Mouse (Mus musculus): ENCODE data around the gene Gpatch4.

The Gpatch4 gene

GRCm38 (mm10) chr3:88033506-88033905 is 9.4 kb upstream of the Gpatch4 start:
- DNase-seq = no peak

DNA sequence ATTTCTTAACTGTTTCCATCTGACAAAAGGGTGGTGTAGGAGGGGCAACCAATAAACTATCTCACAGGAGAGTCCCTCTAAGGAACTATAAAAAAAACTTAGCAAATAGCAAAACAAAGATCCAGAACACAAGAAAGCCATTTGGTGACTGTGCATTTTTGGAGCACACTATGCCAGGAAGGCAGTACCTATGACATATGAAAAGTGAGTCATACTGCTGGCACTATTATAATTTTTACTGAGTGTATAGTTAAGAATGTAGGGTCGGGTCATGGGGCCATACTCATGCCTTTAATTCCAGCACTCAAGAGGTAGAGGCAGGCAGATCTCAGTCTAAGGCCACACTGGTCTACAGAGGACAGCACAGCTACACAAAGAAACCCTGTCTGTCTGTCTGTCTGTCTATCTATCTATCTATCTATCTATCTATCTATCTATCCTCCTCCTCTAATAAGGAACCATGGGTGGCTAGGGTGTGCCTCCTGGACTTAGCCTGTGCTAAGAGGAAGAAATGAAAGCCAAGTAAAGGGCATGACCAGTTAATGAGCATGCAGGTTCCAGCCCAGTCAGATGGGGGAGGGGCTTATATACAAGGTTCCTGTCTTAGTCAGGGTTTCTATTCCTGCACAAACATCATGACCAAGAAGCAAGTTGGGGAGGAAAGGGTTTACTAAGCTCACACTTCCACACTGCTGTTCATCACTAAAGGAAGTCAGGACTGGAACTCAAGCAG is 7.2 kb upstream of the Gpatch4 start:
- no peak for DNase-seq

GRCm38 (mm10) chr3:88049532-88049931 is 6.6 kb downstream of the Gpatch4 start:
- DNase-seq = no peak

DNA sequence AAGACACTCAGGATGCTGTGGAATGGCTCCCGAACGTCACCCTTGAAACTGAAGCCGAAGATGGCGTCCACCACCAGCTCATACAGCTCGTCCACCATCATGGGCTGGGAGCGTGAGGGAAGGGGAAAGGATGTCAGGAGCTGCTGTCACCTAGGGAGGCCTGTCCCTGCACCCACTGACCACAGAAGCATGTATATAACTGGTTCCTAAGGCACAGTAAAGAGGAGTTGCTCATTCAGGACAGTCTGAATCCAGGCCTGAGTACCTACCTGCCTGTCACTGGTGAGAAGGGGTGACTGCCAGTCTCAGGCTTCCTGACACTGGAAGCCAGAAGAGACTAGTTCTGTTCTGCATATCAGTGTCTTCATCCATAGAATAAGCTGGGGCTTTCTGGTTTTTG is 14.1 kb downstream of the Gpatch4 start:
- DNase-seq = no peak

GRCm38 (mm10) chr3:88057902-88058696 is 15.2 kb downstream of the Gpatch4 start, which contains the start of gene Naxe:
Gene Naxe (minus strand): TSS chr3:88058495.
- DNase-seq = peak; percentile 94

DNA sequence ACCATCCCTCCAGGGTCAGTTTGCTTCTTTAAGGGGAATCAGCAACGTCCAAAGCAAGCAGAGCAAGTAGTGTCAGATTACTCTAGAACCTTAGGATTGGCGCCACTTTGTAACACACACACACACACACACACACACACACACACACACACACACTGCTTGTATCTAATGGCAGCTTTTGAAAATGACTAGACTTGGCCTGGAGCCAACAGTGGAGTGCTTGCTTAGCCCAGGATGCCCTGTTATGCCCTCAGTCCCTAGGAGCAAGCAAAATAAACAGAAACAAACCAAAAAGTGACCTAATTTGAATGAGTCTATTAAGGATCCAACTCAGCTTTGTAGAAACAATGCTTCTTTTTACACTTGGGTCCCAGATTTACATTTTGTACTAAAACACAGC is 25.5 kb downstream of the Gpatch4 start:
- peak; percentile 66 for DNase-seq

DNA sequence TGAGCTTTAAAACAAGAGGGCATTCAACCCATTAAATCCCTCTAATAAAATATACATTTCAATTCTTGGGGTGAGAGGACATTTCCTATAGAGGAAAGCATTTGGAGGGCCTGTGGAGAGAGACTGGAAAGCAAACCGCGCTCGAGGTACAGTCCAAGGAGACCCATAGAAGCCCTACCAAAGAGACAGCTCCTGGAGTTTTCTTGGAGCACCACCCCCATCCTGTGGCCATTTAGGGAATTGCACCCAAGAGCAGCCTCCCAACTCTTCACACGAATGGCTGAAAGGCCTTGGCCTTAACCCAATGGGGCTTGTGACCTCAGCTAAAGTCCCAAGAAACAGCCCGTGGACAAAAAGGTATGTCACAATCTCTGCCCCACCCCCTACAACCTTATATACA is 28.9 kb downstream of the Gpatch4 start:
- peak; percentile 87 for DNase-seq

GRCm38 (mm10) chr3:88073631-88074030 is 30.7 kb downstream of the Gpatch4 start:
- no peak for DNase-seq

GRCm38 (mm10) chr3:88074351-88074750 is 31.4 kb downstream of the Gpatch4 start:
- no peak for DNase-seq

- no peak for DNase-seq
Observed at GRCm38 (mm10) chr3:88074766-88075165, 31.9 kb downstream of the Gpatch4 start.

DNA sequence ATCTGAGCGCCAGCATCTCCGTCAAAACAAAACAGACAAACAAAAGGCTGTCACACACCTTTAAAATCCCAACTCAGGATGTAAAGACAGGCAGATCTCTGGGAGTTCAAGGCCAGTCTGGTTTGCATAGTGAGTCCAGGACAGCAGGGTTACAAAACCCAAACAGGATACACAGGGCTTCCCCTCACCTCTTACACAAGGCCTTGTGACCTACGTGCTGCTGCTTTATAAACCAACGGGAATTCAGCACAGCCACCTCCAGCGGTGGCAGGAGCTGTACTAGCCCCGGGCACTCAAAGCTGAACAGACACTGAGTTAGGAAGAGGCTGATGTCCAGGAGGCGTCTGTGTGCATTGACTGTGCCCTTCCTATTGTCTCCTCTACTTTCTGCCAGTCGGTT is 34.5 kb downstream of the Gpatch4 start:
- no peak for DNase-seq

- DNase-seq = no peak
Observed at GRCm38 (mm10) chr3:88078204-88078603, 35.3 kb downstream of the Gpatch4 start, which contains the start of gene Ttc24. Gene Ttc24 (minus strand): TSS chr3:88078304.

DNA sequence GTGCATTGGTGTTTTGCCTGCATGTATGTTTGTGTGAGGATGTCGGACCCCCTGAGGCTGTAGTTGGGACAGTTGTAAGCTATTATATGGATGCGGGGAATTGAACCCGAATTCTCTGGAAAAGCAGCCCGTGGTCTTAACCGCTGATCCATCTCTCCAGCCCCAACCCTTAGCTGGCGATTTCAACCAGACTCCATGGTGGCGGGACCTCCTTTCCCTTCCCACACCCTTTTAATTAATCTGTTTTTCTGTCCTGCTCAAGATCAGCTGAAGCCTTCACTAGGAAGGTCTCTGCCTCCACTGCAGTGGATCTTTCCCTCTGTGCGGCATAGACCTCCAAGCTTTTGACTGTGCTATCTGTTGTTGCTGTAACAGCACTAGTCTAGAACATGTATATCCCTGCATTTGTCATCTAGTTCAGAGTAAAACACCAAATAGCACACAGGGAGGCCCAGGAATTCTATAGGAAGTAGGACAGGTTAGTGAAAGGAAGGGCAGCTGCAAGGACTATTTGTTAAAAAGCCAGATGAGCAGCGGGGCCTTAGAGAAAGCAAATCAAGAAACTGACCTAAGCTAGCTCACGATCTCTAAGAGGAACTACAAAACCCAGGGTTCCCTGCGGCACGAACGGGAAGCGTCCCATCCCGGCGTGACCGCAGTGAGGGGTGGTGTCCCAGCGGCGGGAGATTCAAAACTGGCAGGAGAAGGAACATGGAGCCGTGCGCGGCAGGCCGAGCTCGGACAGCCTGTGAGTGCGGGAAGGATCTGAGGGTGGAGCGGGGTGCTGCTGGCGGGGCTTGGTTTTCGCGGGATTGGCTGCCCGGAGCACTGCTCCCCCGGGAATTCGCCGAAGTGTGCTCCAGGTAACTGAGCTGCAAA is 38.7 kb downstream of the Gpatch4 start, which contains the start of gene Iqgap3:
TSS of gene Iqgap3 (plus strand) at position 627 of the 879 bp plus-strand sequence.
- peak; percentile 95 for DNase-seq

- DNase-seq = no peak
Observed at GRCm38 (mm10) chr3:88082224-88082618, 39.3 kb downstream of the Gpatch4 start.

DNA sequence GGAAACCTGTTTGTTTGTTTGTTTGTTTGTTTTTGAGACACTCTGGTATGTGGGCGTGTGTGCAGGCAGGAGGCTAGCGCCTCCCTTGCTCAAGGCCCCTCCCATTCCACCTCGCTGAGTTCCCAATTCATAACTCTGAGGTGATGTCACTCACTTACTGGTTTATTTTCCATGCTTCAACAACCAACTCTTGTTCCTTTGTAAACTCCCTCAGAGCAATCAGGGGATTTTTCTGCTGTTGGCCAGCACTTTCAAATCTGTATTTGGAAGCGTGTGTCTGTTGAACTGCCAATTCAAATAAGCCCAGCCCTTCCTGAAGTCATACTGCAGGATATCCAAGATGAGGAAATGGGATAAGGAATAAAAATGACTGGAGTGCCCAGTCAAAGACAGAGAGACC is 39.8 kb downstream of the Gpatch4 start:
- peak; percentile 70 for DNase-seq

DNA sequence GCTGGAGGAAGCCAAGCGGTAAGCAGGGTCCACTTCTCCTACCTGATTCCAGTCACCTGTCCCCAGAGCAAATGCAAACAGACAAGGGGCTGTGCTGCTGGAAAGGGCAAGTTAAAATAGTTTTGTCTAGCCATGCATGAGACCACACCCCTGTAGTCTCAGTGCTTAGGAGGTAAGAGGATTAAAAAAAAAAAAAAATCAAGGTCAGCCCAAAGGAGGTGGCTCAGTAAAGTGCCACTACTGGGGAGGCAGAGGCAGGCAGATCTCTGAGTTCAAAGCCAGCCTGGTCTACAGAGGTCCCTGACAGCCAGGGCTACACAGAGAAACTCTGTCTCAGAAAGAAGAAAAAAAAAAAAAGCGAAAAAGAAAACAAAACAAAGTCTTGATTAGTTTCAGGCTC is 41.1 kb downstream of the Gpatch4 start:
- DNase-seq = no peak

DNA sequence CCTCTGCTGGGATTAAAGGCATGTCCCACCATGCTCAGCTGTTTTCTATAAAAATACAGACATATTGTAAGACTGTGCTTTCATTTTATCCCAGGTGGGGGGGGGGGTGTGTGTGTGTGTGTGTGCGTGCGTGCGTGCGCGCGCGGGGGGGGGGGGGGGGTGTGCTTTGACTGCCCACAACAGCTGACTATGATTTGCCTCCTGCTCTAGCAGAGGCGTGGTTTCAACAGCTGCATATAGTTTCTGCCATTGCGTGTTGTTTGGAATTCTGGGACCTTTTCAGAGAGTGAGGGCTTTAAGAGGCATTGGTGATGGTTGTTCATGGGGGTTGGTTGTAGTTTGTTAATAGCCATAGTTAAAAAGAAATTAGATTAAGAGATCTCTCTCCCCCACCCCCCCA is 42.6 kb downstream of the Gpatch4 start:
- no peak for DNase-seq

DNA sequence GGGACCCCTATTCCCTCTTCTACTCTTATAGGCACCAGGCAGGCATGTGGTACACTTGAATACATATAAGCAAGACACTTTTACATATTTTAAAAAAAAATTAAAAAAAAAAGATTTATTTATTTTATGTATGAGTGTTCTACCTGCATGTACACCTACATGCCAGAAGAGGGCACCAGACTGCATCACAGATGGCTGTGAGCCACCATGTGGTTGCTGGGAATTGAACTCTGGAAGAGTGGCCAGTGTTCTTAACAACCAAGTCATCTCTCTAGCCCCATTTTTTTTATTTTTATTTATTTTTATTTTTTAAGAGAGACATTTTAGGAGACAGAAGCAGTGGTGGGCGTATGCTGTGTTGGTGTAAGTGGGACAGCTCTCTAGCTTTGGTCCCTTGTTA is 44.8 kb downstream of the Gpatch4 start:
- DNase-seq = peak; percentile 46

DNA sequence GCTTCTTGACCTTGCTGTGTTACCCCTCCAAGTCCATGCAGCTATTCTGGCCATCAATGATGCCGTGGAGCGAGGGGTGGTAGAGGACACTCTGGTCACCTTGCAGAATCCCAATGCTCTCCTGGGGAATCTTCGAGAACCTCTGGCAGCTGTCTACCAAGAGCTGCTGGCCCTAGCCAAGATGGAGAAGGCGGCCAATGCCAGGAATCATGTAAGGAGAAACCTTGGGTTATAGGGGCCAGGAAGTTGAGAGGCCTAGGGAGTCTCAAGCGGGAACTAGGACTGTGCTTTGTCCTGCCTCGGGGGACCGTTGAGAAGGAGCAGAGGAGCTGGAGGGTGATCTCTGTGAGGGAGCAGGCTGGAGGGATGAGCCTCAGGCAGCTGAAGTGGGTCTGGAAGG is 47.2 kb downstream of the Gpatch4 start:
- no peak for DNase-seq

- DNase-seq = no peak
Observed at GRCm38 (mm10) chr3:88090616-88091015, 47.7 kb downstream of the Gpatch4 start.

- DNase-seq = peak; percentile 41
Observed at GRCm38 (mm10) chr3:88094126-88094525, 51.2 kb downstream of the Gpatch4 start.

- DNase-seq = no peak
Observed at GRCm38 (mm10) chr3:88097666-88098065, 54.8 kb downstream of the Gpatch4 start.

DNA sequence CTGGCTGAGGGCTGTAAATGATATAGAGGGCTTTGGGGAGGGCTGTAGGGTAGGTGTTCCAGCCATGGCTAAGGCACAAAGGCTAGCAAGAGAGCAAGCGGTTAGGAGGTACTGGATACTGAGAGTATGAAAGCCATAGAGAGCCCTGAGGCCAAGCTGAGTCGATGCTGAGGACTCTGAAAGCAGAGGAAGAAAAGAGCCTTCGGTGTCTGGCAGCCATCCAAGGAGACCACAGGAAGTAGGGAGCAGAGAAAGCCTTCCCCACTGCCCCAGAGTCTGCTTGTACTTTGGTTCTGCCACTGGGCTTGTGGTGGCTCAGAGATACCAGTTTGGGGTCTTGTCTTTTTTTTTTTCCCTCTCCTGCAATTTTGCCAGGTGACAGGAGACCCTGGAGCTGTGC is 57.3 kb downstream of the Gpatch4 start:
- no peak for DNase-seq

Data from retina, postnatal 1 day (tissue).